Mouse (Mus musculus) urinary bladder, postnatal 10 days (tissue): Measurements from ENCODE around the gene Defb33.

Experiments used
- DNase-seq: peaks from one replicate; pipeline ENCODE4 v3.0.0; 2022; ENCODE audit warnings: low spot score

The Defb33 gene

DNA sequence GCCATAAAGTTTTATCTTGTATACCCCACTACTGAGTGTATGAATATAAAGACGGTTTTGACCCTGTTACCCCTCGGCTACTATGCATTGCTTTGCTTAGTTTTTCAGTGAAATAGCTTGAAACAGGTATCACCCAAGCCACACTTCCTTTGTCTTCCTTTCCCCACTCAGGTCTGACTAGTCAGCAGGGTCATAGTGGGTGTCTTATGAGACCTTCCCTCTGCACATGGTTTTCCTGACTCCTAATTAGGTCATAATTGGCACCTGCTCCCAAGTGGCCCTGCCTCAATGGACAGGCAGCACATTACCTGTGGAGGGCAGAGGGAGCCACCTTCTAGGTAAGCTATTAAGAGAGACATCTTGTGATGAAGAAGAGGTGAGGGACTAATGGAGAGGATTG is at the start of gene Defb33:
Defb33 (plus strand) TSS at position 301 of the 400 bp plus-strand sequence.
- no peak for DNase-seq

DNA sequence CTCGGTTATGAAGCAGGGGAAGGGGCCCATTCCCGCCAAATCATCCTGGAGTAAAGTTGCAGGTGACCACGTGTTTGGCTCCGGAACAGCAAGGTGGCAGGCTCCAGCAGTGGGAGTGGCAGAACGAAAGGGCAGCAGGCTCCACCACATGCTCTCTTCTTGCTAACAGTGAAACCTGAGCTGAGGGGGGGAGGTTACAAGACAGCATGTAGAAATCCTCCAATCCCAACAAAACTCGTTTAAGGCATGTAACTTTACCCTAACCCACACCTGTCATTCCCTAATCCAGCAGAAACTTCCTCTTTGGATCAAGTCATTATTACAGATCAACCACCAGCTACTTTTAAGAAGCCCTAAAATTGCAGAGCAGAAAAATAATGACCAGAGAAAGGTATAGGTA is 17.9 kb upstream of the Defb33 start:
- DNase-seq, result no peak

DNA sequence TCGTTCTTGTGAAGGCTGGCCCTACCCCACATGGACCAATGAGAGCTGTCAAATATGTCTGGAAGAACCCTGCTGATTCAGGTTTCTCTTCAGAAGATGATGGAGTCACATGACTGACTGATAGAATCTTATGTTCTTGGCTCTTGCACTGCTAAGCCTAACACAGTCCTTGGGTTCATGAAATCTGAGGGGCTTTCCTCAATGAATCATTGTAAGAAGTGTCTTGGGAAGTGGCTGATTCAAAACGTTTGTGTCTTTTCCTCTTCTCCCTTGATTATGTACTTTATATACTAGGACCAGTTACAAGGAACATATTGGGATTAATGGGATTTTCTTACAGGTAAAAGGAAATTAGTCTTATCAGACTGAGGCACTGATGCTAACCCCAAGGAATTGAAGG is 10.1 kb downstream of the Defb33 start, which contains the start of gene Gm15056:
Gm15056 (minus strand) TSS at position 101 of the 400 bp plus-strand sequence.
- DNase-seq, result no peak

DNA sequence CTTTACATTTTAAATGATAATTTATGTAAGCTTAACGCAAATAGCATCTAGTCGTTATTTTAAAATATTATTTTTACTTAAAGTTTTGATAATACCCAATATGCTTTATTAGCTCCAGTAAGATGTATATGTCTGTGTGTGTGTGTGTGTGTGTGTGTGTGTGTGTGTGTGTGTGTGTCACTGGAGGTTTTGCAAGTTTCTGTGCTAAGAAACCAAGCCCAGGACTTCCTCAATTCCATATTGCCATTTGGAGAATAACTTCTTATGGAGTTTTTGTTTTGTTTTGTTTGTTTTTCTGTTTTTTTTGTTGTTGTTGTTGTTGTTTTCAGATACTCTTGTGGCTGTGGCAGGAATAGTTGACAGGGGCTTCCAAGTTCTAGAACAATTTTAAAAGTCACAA is 14.7 kb downstream of the Defb33 start:
- no peak for DNase-seq

DNA sequence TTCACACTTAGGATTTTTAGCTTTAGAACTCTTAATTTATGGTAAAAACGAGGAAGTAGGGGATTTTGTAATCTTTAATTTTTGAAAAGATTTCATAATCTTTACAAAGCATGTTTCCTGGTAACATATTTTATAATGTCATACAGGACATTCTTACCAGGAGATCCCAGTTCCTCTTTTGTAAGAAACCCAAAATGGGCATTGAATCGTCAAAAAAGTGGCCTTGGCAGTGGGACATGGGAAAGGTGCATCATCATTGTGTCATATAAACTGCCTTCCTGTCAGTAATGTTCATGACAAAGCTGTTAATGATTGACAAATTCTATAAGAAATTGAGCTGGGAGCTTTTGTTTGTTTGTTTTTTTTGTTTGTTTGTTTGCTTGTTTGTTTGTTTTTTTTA is 15.8 kb downstream of the Defb33 start:
- DNase-seq, result no peak

DNA sequence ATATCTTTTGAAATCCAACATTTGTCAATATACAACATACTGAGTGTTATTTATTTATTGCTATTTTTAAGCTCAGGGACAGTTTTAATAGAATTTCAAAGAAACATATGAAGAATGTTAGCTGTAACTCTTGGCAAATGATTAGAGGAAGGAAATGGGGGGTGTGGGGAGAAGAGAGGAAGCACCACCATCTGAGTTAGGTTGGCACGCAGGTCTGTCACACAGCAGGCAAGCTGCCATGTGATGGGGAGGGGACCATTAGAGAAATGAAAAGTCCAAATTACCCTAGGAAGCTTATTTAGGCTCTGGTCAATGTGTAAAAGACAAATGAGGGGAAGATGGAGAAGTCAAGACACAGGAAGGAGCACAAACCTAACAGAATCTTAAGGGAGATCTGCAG is 19.8 kb downstream of the Defb33 start:
- DNase-seq, result no peak

DNA sequence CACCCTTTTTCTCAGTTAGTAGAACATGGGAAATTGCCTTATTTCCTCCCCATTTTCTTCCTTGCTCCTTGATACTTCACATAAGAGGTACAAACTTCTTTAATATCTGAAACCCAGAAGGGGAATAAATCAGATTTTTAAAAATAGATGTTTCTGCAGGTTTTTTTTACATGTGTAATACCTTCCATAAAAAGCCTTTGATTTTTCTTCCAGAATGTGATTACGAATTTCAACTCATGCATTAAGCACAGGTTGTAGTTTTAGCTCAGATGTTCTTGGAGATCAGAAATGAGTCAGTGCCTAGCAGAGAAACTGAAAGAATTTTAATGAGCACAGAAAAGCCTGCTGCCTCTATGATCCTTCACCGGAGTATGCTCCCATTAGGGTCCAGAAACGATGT is 29.5 kb downstream of the Defb33 start, which contains the start of gene Gm6040:
Gm6040 (minus strand) TSS at position 101 of the 400 bp plus-strand sequence.
- no peak for DNase-seq

DNA sequence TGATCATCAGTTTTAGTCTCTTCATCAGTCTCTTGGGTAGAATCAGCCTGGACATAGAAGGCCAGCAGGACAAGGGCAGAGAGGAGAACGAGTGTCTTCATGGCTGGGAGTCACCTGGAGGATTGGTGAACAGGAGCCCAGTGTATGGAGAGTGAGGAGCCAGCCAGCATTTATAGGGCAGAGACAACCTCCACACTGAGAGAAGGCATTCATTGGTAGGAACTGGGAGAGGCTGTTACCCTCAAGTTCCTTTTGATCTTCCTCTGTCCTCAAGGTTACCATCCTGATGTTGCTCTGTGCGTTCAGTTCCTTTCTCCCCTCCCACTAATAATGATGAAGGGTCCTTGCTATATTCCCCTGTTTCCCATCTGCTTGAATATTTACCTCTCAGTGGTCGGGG is 52.1 kb downstream of the Defb33 start, which contains the start of gene AY761185:
AY761185 (minus strand) TSS at position 101 of the 400 bp plus-strand sequence.
- no peak for DNase-seq
